9 mouse cellular contexts compared by ENCODE assay signal in genomic region chr14:60513560-60513959, GRCm38 (mm10).
DNase-seq lines count a peak whose midpoint lies in the region; ATAC-seq lines count a peak whose summit lies in the region.
"Had no signal": no experiment of that assay in that cellular context is flagged by ENCODE, and none has a peak within 500 bp of the region (broad histone marks: within the 10 kb centered on the region; RNA-seq: fewer than 3 reads in every experiment).

No protein-coding gene starts in this region.

- H3K4me3 ChIP-seq in heart, embryonic 11.5 days (ENCODE audit: low read depth, low read length): no peak overlapping the region
- no peak overlapping the region for H3K4me3 ChIP-seq in embryonic facial prominence, embryonic 10.5 days
- H3K4me3 ChIP-seq: hindbrain, embryonic 15.5 days had no signal

- peak; percentile 35 to 55 for DNase-seq in heart, postnatal 10 days
- peak; percentile 65 for DNase-seq in thymus, postnatal 0 days (ENCODE audit: low spot score)
- no peak for DNase-seq in thymus, postnatal 36 days
- peak; percentile 53 for DNase-seq in embryonic facial prominence, embryonic 10.5 days (ENCODE audit: low spot score)
- peak; percentile 36 for DNase-seq in lung, postnatal 36 days
- DNase-seq in MN1 (ENCODE audit: low spot score): no peak
- DNase-seq in urinary bladder, adult 2 months (ENCODE audit: low spot score): no peak

- H3K27me3 ChIP-seq in heart, embryonic 11.5 days (ENCODE audit: control insufficient read depth, insufficient read depth, low read length): 0 out of 2 replicates have a peak, but pooled peaks cover 3% of the 10 kb centered on the region
- H3K27me3 ChIP-seq in embryonic facial prominence, embryonic 10.5 days (replicated peaks; ENCODE audit: low read depth, poor library complexity, severe bottlenecking): no peaks in the 10 kb centered on the region
- H3K27me3 ChIP-seq: hindbrain, embryonic 15.5 days had no signal

- 23% methylated on average over 8 of the region's 8 CpGs for WGBS in heart, embryonic 11.5 days (ENCODE audit: insufficient replicate concordance)
- 32% methylated on average over 8 of the region's 8 CpGs for WGBS in embryonic facial prominence, embryonic 10.5 days

- no peaks in the 10 kb centered on the region for H3K9me3 ChIP-seq in heart, embryonic 11.5 days (replicated peaks; ENCODE audit: control insufficient read depth, low read length)
- H3K9me3 ChIP-seq in embryonic facial prominence, embryonic 10.5 days: no peaks in the 10 kb centered on the region
- H3K9me3 ChIP-seq: hindbrain, embryonic 15.5 days had no signal

- no peak overlapping the region for H3K4me2 ChIP-seq in heart, embryonic 11.5 days
- H3K4me2 ChIP-seq: hindbrain, embryonic 15.5 days had no signal

- no peak for ATAC-seq in heart, embryonic 11.5 days (replicated peaks; ENCODE audit: insufficient number of reproducible peaks, low FRiP score, low TSS enrichment)

- intact Hi-C loops in heart, postnatal 10 days (cut with DNase I): loop anchor here (2.0 kb wide), 1 partner anchor 259 kb away; no protein-coding TSS in a partner anchor

- no peak overlapping the region for H3K9ac ChIP-seq in heart, embryonic 11.5 days (ENCODE audit: low read depth, low read length)
- H3K9ac ChIP-seq: hindbrain, embryonic 15.5 days had no signal

- no peaks in the 10 kb centered on the region for H3K4me1 ChIP-seq in heart, embryonic 11.5 days (ENCODE audit: control insufficient read depth, insufficient read depth, low read length)
- no peaks in the 10 kb centered on the region for H3K4me1 ChIP-seq in embryonic facial prominence, embryonic 10.5 days
- H3K4me1 ChIP-seq: hindbrain, embryonic 15.5 days had no signal

- no peaks in the 10 kb centered on the region for H3K36me3 ChIP-seq in heart, embryonic 11.5 days (ENCODE audit: control insufficient read depth, insufficient read depth, low read length)
- no peaks in the 10 kb centered on the region for H3K36me3 ChIP-seq in embryonic facial prominence, embryonic 10.5 days (replicated peaks)
- H3K36me3 ChIP-seq: hindbrain, embryonic 15.5 days had no signal

- no peak overlapping the region for H3K27ac ChIP-seq in heart, embryonic 11.5 days (ENCODE audit: low read depth, low read length)
- H3K27ac ChIP-seq in embryonic facial prominence, embryonic 10.5 days (replicated peaks): no peak overlapping the region
- H3K27ac ChIP-seq: hindbrain, embryonic 15.5 days had no signal

Comparison
In these comparisons a context has a peak if more than half of its experiments do, and no peak if none do; other contexts are left out.
1. DNase-seq: peak in heart, postnatal 10 days (2 of 2), thymus, postnatal 0 days (single experiment), embryonic facial prominence, embryonic 10.5 days (single experiment) and lung, postnatal 36 days (single experiment); none in thymus, postnatal 36 days (0 of 2), MN1 (single experiment) and urinary bladder, adult 2 months (single experiment).